Mouse (Mus musculus) lung, embryonic 14.5 days (tissue): ENCODE measurements around the gene Iqck. TPM values are rescaled to one million over a fixed set of nuclear protein-coding genes. Genes with fewer than 3 reads are reported as not detected.
A peak's percentile ranks its signal among the peaks of the same experiment; 100 is the strongest.

Source experiments
- ATAC-seq: fragments of 200-750 bp; cut with Nextera tagmentation; 2 replicates; pipeline ENCODE4 v1.8.0; 2017; ENCODE audit warnings: mild to moderate bottlenecking, moderate TSS enrichment, moderate library complexity; ENCODE audit not compliant: insufficient read depth
- DNase-seq: peaks from one replicate; pipeline ENCODE4 v3.0.0-alpha.2; 2015
- H3K27ac ChIP-seq: fragments of 300-500 bp; sonication (generic); 2 replicates; pipeline ENCODE4 v1.5.1; 2014; ENCODE audit warnings: low read depth, mild to moderate bottlenecking, moderate library complexity
- H3K27me3 ChIP-seq: fragments of 300-500 bp; sonication (generic); 2 replicates; pipeline ENCODE4 v1.6.1; 2014; ENCODE audit warnings: low read length, control low read depth; ENCODE audit not compliant: insufficient read depth
- H3K36me3 ChIP-seq: fragments of 300-500 bp; sonication (generic); 2 replicates; pipeline ENCODE4 v1.6.1; 2014; ENCODE audit warnings: control low read depth; ENCODE audit not compliant: insufficient read depth
- H3K4me1 ChIP-seq: fragments of 300-500 bp; sonication (generic); 2 replicates; pipeline ENCODE4 v1.6.1; 2014; ENCODE audit warnings: antibody characterized with exemption, control low read depth; ENCODE audit not compliant: insufficient read depth
- H3K4me2 ChIP-seq: fragments of 300-500 bp; sonication (generic); 2 replicates; pipeline ENCODE4 v1.6.1; 2014; ENCODE audit warnings: mild to moderate bottlenecking
- H3K4me3 ChIP-seq: fragments of 300-500 bp; sonication (generic); 2 replicates; pipeline ENCODE4 v1.5.1; 2014; ENCODE audit warnings: low read depth, low read length
- H3K9ac ChIP-seq: fragments of 300-500 bp; sonication (generic); 2 replicates; pipeline ENCODE4 v1.6.1; 2014
- H3K9me3 ChIP-seq: fragments of 300-500 bp; sonication (generic); 2 replicates; pipeline ENCODE4 v1.6.1; 2016; ENCODE audit warnings: low read depth, low read length, control low read depth
- CTCF ChIP-seq: IDR thresholded peaks from 2 replicates; pipeline ENCODE4 v1.5.1; 2016; ENCODE audit warnings: antibody characterized with exemption, low read depth
- WGBS: fragments of 180-500 bp; shearing (Covaris S2); extraction: QIAGEN DNeasy Blood & Tissue Kit; methylation state at CpG from one replicate; pipeline ENCODE4 v1.1.7; 2014; 5-methylcytosine and 5-hydroxymethylcytosine counted together
- polyA plus RNA-seq: library from polyadenylated mRNA; unstranded; fragments of >200 nt; fragmentation: Nextera tagmentation; extraction: Ambion mirVana; gene quantifications from 2 replicates; pipeline ENCODE4 v1.2.1, GENCODE M21; 2014

Iqck gene
- polyA plus RNA-seq, 1 experiment from 2014 or later = 3.2 TPM

DNA sequence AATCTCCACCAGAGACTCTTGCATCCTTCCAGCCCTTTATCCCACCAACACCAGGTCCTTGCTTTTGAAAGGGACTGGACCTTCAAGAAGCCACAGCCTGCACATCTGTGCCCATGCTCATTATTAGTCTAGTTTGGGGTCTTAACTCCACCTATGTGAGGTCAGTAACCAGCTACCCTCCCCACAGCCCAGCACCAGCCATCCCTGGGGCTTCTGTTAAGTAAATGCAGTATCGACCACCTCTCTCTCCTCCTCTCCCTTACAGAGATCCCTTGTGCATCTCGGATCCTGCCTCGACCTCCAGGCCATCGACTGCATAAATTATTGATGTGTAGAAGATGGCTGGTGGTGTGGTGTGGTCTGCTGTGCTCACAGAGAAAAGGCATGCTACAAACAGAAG, 130.8 kb downstream of the Iqck start:
- WGBS = 82% methylated on average over 4 of the region's 4 CpGs
- Histone ChIP-seq H3K4me3 (no peak overlapping the region), H3K27me3 (no peaks in the 10 kb centered on the region), H3K27ac (no peak overlapping the region), H3K36me3 (peaks cover 8% of the 10 kb centered on the region; the same call in 1 of the 2 replicates), H3K9me3 (no peaks in the 10 kb centered on the region), H3K4me1 (no peaks in the 10 kb centered on the region), H3K9ac (no peak overlapping the region), H3K4me2 (no peak overlapping the region)
- no peak for TF ChIP-seq CTCF
- ATAC-seq (no peak), DNase-seq (no peak)

DNA sequence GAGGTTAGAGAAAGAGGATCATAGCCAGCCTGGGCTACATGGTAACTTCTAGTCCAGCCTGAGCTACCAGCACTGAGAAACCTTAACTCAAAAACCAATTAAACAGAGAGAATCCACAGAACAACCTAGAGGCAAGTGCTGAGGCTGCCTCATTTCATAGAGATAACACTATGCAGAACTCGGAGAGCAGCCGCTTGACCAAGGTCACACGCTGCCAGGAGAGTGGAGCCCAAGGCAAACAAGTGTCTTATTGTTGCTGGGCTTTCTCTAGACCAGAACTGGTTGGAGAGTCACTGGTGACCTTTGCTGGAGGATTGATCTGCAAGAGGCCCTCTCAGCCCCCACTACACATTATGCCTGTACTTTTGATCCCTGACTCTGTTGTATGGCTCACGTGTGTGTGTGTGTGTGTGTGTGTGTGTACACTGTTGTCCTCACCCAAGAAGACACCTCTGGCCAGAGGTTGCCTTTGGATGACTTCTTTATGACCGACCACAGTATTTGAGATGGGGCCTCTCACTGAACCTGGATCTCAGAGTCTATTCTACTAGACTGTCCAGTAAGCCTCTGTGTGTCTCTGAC, 133.8 kb downstream of the Iqck start:
- Histone ChIP-seq H3K9ac (no peak overlapping the region), H3K4me2 (no peak overlapping the region), H3K4me3 (no peak overlapping the region), H3K36me3 (no peaks in the 10 kb centered on the region), H3K4me1 (peaks cover 12% of the 10 kb centered on the region; the same call in 1 of the 2 replicates), H3K9me3 (no peaks in the 10 kb centered on the region), H3K27me3 (no peaks in the 10 kb centered on the region), H3K27ac (no peak overlapping the region)
- DNase-seq = no peak
- WGBS = 60% methylated on average over 5 of the region's 5 CpGs
- TF ChIP-seq CTCF = no peak
- no peak for ATAC-seq

DNA sequence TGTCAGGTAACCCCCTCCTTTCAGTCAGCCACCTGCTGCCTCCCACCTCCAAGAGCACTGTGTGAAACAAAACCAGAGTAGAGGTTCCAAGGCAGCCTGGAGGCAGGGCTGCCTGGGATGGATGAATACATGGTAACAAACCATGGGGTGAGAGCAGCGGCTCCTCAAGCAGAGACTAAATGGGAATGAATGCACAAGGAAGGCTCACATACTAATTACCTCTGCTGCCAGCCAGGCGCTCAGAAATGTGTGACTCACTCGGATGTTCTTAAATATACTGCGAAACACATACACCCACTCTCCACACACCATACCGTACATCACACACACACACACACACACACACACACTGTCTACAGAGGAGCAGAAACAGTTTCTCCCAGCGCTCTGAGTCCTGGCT, 134.7 kb downstream of the Iqck start:
- peaks cover 12% of the 10 kb centered on the region for H3K4me1 ChIP-seq
- TF ChIP-seq CTCF = no peak
- H3K36me3 ChIP-seq = no peaks in the 10 kb centered on the region
- H3K9ac ChIP-seq = no peak overlapping the region
- no peak overlapping the region for H3K4me3 ChIP-seq
- H3K27ac ChIP-seq = no peak overlapping the region
- DNase-seq = no peak
- 78% methylated on average over 6 of the region's 6 CpGs for WGBS
- no peak for ATAC-seq
- H3K27me3 ChIP-seq = no peaks in the 10 kb centered on the region
- no peaks in the 10 kb centered on the region for H3K9me3 ChIP-seq
- H3K4me2 ChIP-seq = no peak overlapping the region

DNA sequence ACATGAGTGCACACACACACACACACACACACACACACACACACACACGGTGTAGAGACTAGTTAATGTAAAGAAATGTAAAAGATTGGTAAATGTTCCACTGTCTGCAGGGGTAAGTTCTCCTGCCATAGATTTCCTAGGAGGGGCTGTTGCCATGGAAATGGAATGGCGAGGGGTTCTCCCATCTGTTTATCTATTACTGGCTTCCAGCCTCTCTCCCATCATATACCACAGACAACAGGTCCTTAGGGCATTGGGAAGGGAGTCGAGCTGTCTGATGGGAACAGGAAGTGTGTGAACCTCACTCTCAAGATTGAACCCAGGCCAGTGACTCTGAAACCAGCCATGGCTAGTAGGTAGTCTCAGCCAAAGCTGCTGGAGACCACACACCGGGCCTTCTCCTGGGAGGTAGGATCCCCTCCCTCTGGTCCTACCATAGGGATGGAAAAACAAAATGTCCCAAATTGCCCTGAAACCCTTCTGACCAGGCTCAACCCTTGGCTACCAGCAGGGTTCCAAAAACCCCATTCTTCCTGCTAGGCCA, 135.9 kb downstream of the Iqck start:
- Histone ChIP-seq H3K27me3 (no peaks in the 10 kb centered on the region), H3K36me3 (no peaks in the 10 kb centered on the region), H3K27ac (no peak overlapping the region), H3K4me2 (no peak overlapping the region), H3K4me3 (no peak overlapping the region), H3K9ac (no peak overlapping the region), H3K9me3 (no peaks in the 10 kb centered on the region), H3K4me1 (peaks cover 18% of the 10 kb centered on the region)
- 45% methylated on average over 4 of the region's 4 CpGs for WGBS
- TF ChIP-seq CTCF = no peak
- no peak for DNase-seq
- no peak for ATAC-seq

DNA sequence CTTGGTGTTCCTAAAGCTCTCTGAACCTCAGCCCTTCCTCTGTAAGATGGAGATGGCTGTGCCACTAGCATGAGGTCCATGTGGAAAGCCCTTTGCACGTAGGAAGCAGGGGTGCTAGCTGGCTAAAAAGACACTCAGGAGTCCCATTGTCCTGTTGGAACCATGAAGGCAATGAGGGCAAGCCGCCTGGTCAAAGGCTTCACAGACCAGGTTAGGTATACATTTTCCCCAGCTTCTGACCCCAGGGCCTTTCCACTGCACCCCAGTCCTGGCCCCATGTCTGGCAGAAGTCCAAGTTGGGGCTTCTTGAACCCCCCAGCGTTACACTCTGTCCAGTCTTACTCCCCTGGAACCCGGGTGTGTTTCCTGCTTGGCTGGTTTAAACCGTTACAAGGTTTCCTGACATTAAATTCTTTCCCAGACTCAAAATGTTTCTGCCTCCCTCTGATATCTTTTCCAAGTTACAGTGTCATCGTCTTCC, 136.6 kb downstream of the Iqck start:
- ATAC-seq = no peak
- no peak for DNase-seq
- no peak overlapping the region for H3K9ac ChIP-seq
- H3K9me3 ChIP-seq = no peaks in the 10 kb centered on the region
- whole genome bisulfite sequencing = 38% methylated on average over 6 of the region's 6 CpGs
- H3K4me1 ChIP-seq = peaks cover 18% of the 10 kb centered on the region
- peak overlapping the region; percentile 91; the same call in 1 of the 2 replicates for H3K4me2 ChIP-seq
- TF ChIP-seq CTCF = no peak
- H3K27ac ChIP-seq = no peak overlapping the region
- no peak overlapping the region for H3K4me3 ChIP-seq
- no peaks in the 10 kb centered on the region for H3K27me3 ChIP-seq
- H3K36me3 ChIP-seq = no peaks in the 10 kb centered on the region

DNA sequence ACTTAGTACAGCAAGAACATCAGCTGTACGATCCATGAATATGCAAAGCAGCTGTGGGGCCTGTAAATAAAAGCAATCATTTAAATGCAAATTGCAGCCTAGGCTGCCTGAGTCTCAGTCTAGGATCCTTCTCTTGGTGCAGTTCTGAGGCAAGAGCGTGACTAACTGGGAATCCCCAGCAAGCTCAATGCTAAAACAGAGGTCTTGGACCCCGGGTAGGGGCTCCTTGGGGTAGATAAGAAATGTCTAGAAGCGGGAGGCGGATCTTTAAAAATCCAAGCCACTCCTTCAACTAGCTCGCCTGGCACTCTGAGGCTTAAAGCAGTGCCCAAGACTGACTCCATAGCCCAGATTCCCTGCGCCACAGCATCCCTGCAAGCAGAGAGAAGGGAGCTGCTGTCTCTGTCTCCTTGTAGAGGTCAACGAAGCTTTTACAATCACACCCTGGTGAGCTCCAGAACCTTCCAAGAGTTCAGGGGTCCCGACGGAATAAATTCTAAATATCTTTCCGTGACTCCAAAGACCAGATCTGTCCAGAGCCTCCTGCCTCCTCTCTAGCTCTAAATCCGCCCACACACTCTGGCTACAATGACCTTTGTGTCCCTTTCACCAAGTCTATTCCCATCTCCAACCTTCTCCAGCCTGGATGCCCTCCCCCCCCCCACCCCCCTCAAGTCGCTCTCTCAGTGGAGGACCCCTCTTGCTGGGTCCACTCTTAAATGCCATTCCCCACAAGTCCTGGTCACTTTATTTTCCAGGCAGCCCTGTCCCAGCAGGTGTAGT, 137.3 kb downstream of the Iqck start:
- peak overlapping the region; percentile 61; the same call in 1 of the 2 replicates for H3K4me3 ChIP-seq
- ATAC-seq = no peak

DNA sequence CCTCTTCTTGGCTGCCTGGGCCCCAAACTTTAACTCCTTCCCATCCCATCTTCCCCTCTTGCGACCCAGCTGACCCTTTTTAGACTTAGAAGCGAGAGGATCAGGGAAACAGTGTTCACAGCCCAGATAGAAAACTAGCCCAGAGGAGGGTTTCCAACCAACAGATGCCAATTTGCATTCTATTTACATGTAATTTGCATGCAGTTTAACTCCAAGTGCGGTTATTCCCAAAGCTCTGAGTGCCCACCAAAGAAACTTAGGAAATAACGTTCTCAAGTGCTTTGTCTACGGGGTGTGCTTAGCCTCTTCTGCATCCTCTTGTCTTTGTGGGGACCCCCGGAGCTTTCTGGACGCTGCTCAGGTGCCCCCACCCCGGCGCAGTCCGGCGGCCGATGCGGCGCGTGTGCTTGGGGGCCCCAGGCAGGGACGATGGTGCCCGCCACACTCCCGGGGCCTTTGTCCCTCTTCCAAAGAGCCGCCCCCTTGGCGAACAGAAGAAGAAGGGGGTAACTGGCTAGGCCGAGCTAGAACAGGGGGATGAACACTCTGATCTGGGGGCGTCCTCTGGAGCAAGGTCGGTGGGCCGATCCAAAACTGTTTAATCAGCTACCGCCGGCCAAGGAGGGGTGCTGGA, 138.2 kb downstream of the Iqck start:
- Histone ChIP-seq H3K4me2 (peak overlapping the region; percentile 91), H3K27ac (no peak overlapping the region; the same call in 1 of the 2 replicates), H3K4me3 (peak overlapping the region; percentile 61), H3K9me3 (no peaks in the 10 kb centered on the region), H3K27me3 (no peaks in the 10 kb centered on the region), H3K36me3 (no peaks in the 10 kb centered on the region), H3K4me1 (peaks cover 18% of the 10 kb centered on the region), H3K9ac (peak overlapping the region; percentile 77)
- no peak for ATAC-seq
- 3% methylated on average over 26 of the region's 26 CpGs for whole genome bisulfite sequencing
- TF ChIP-seq CTCF = no peak
- peak; percentile 55 for DNase-seq

More for the DNA sequence above, 137.3 kb downstream of the Iqck start:
- 58% methylated on average over 13 of the region's 13 CpGs for WGBS
- Histone ChIP-seq H3K9me3 (no peaks in the 10 kb centered on the region), H3K4me2 (peak overlapping the region; percentile 91), H3K9ac (no peak overlapping the region), H3K27me3 (no peaks in the 10 kb centered on the region), H3K36me3 (no peaks in the 10 kb centered on the region), H3K4me1 (peaks cover 18% of the 10 kb centered on the region), H3K27ac (no peak overlapping the region)
- peak; percentile 4 for DNase-seq
- TF ChIP-seq CTCF = no peak
